Mouse (Mus musculus): ENCODE data around the gene Smg7.

Gene Smg7

GRCm38 (mm10) chr1:152871031-152871430 is 31.4 kb downstream of the Smg7 start:
- POLR2A ChIA-PET = interaction anchor here in 1 of 4 experiments (0.6 to 1.2 kb wide), 4 partner anchors 10 to 355 kb away, joined by 3 read pairs; no protein-coding TSS in a partner anchor
- CTCF ChIA-PET = interaction anchor here in 1 of 4 experiments (1.0 kb wide), 1 partner anchor 80 kb away, joined by 3 read pairs; no protein-coding TSS in a partner anchor

GRCm38 (mm10) chr1:152869901-152870300 is 32.5 kb downstream of the Smg7 start:
- CTCF ChIA-PET = interaction anchor here in 1 of 4 experiments (1.2 kb wide), 1 partner anchor 78 kb away, joined by 3 read pairs; no protein-coding TSS in a partner anchor
- POLR2A ChIA-PET = interaction anchor here in 2 of 4 experiments (0.9 to 1.5 kb wide), 12 partner anchors 10 to 544 kb away, joined by 3 to 6 read pairs (median 3); no protein-coding TSS in a partner anchor

GRCm38 (mm10) chr1:152846856-152847255 is 55.6 kb downstream of the Smg7 start:
- ChIA-PET POLR2A (interaction anchor here in 2 of 4 experiments (0.7 to 2.2 kb wide), 3 partner anchors 13 to 168 kb away, joined by 3 to 6 read pairs (median 6); no protein-coding TSS in a partner anchor), CTCF (no interaction called here)

- ChIA-PET CTCF (interaction anchor here (1.0 to 2.0 kb wide), 4 partner anchors 55 kb away, joined by 5 to 15 read pairs (median 6); no protein-coding TSS in a partner anchor), POLR2A (interaction anchor here (0.6 to 2.2 kb wide), 21 partner anchors 8 to 383 kb away, joined by 3 to 17 read pairs (median 4); no protein-coding TSS in a partner anchor)
Observed at GRCm38 (mm10) chr1:152845211-152845730, 57.2 kb downstream of the Smg7 start.

DNA sequence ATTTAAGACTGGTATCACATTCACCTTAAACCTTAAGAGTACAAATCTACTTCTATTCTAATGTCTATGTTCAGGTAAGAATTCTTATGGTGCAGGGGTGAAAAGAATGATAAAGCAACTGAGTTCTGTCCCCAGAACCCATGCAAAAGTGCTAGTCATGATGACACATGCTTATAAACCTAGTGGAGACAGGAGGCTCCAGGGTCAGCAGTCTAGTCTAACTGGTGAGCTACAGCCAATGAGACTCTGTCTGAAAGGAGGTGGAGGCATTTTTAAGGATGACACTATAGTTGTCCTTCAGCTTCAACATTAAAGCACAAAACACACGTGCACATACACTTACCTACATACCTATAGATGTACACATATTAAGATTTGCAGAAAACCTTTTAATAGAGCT is 57.8 kb downstream of the Smg7 start:
- ChIA-PET CTCF (interaction anchor here (1.0 to 2.0 kb wide), 4 partner anchors 54 kb away, joined by 5 to 15 read pairs (median 6); no protein-coding TSS in a partner anchor), POLR2A (interaction anchor here in 3 of 4 experiments (0.8 to 2.2 kb wide), 14 partner anchors 9 to 54 kb away, joined by 3 to 17 read pairs (median 5); no protein-coding TSS in a partner anchor)

DNA sequence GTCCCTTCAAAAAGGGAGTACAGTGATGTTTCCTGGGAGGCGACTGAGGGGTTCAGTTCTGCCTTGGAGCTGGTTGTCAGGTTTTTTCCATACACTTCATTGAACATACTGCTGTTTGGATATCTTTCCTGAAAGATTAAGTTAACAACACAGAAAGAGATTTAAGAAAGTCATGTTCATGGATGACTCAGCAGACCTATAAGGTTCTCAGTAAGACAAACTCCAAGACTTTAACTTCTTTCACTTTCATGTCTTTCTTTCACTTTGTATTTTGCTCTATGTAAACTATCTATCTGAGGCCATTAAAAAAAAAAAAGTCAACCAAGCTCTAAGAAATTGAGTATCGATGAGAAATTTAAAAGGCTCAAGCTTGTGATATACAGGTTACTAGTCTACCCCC is 61.4 kb downstream of the Smg7 start:
- CTCF ChIA-PET = interaction anchor here in 1 of 4 experiments (0.7 kb wide), 1 partner anchor 62 kb away, joined by 5 read pairs; no protein-coding TSS in a partner anchor

GRCm38 (mm10) chr1:152840343-152840742 is 62.1 kb downstream of the Smg7 start:
- ChIA-PET POLR2A (interaction anchor here in 1 of 4 experiments (0.6 kb wide), 1 partner anchor 592 kb away, joined by 4 read pairs; no protein-coding TSS in a partner anchor), CTCF (no interaction called here)

More for the DNA sequence above, 61.4 kb downstream of the Smg7 start:
- POLR2A ChIA-PET = interaction anchor here in 1 of 4 experiments (1.6 kb wide), 2 partner anchors 9 to 26 kb away, joined by 5 to 13 read pairs; no protein-coding TSS in a partner anchor

DNA sequence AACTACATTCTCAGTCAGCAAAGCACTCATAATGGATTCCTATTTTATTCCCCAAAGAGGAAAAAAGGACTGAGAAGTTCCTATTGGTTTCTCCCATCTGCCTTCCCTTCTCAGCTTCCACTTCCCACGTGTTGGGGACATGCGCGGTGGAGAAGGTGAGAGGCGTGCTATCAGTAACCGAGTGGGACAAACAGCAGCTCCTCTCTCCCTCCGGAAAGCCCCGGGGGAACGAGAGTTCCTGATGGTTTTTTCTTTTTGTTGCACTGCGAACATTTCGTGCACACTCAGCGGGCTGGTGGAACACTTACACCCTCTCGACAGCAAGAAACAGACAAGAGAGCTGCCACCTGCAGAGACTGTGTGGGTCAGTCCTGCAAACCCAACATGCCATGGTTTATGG is 63.6 kb downstream of the Smg7 start:
- CTCF ChIA-PET = interaction anchor here in 1 of 4 experiments (0.7 kb wide), 1 partner anchor 57 kb away, joined by 3 read pairs; no protein-coding TSS in a partner anchor
- POLR2A ChIA-PET = interaction anchor here in 2 of 4 experiments (0.9 to 1.2 kb wide), 2 partner anchors 27 to 48 kb away, joined by 3 to 4 read pairs; no protein-coding TSS in a partner anchor

- CTCF ChIA-PET = no interaction called here
Observed at GRCm38 (mm10) chr1:152838026-152838702, 64.3 kb downstream of the Smg7 start.

DNA sequence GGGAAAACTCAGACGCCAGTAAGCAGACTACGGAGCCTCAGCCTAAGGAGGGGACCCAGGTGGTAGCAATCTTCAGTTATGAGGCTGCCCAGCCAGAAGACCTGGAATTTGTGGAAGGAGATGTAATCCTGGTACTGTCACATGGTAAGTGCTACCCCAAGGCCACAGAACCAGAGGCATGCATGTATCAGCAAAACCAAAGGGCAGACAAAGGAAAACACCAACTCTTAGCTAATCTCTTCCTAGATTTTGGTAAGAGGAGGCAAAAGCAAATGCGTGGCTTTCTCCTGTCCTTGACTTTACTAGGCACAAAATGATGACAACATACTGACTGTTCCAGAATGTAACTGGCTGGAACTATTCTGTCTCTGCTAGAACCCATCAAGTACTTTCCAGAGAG is 67.4 kb downstream of the Smg7 start:
- ChIA-PET POLR2A (interaction anchor here (0.7 to 6.9 kb wide), 15 partner anchors 8 to 552 kb away, joined by 3 to 47 read pairs (median 4); no protein-coding TSS in a partner anchor), CTCF (interaction anchor here in 1 of 4 experiments (1.4 kb wide), 1 partner anchor 45 kb away, joined by 3 read pairs; no protein-coding TSS in a partner anchor)

More at GRCm38 (mm10) chr1:152838026-152838702, 64.3 kb downstream of the Smg7 start:
- POLR2A ChIA-PET = interaction anchor here in 3 of 4 experiments (1.2 to 1.4 kb wide), 3 partner anchors 23 to 48 kb away, joined by 3 to 4 read pairs (median 4); no protein-coding TSS in a partner anchor

DNA sequence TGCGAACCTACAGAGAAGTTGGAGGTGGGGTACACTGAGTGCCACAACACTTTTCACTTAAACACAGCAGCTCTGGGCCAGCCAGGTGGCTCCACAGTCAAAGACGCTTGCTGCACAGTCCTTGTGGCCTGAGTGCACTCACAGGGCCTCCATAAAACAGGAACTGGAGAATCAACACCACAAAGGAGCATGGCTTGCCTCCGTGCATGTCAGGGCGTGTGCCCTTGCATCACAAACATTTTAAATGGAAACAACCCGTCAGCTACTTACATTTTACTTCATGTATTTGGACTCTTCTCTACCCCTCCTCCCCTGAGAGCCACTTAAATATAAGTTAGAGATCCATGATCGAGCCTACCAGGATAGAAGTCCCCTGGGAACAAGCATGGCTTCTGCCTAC is 70.1 kb downstream of the Smg7 start:
- CTCF ChIA-PET = interaction anchor here in 2 of 4 experiments (0.8 to 1.1 kb wide), 2 partner anchors 42 kb away, joined by 4 to 5 read pairs; no protein-coding TSS in a partner anchor
- POLR2A ChIA-PET = interaction anchor here (0.8 to 6.9 kb wide), 25 partner anchors 8 to 492 kb away, joined by 3 to 47 read pairs (median 4); partner anchors contain the start of genes Arpc5 (in 1 of the 4), Ncf2 (in 1 of the 4) and Rgl1 (in 1 of the 4)

DNA sequence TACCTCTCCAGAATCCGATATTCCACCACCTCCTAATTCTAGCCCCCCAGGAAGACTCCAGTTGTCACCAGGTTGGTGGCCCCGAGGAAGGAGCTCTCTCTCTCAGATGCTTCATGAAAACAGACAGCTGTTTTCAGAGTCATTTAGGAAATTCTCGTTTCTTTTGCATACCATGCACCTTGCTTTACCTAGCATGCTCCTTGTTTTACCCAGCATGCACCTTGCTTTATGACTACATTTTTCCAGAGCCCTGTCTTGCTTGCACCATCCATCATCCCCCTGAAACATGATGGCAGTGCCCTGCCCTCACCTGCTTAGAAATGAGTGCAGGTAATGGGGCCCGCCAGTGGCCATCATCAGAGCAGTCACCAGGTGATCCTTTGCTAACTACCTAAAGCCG is 70.8 kb downstream of the Smg7 start:
- POLR2A ChIA-PET = interaction anchor here in 3 of 4 experiments (0.7 to 6.9 kb wide), 26 partner anchors 7 to 256 kb away, joined by 3 to 47 read pairs (median 4); partner anchors contain the start of gene Ncf2 (in 1 of the 3)

GRCm38 (mm10) chr1:152831003-152831402 is 71.4 kb downstream of the Smg7 start:
- ChIA-PET POLR2A (interaction anchor here (0.6 to 6.9 kb wide), 25 partner anchors 9 to 257 kb away, joined by 3 to 47 read pairs (median 3); no protein-coding TSS in a partner anchor), CTCF (no interaction called here)

More for the DNA sequence above, 70.8 kb downstream of the Smg7 start:
- CTCF ChIA-PET = interaction anchor here in 2 of 4 experiments (0.8 to 1.1 kb wide), 2 partner anchors 41 kb away, joined by 4 to 5 read pairs; no protein-coding TSS in a partner anchor

- ChIA-PET CTCF (interaction anchor here in 2 of 4 experiments (0.7 kb wide), 2 partner anchors 40 to 64 kb away, joined by 3 to 5 read pairs; partner anchors contain the start of genes Arpc5 (in 1 of the 2) and Rgl1 (in 1 of the 2)), POLR2A (interaction anchor here in 2 of 4 experiments (0.8 to 2.2 kb wide), 5 partner anchors 13 to 206 kb away, joined by 3 to 8 read pairs (median 3); no protein-coding TSS in a partner anchor)
Observed at GRCm38 (mm10) chr1:152830054-152830453, 72.4 kb downstream of the Smg7 start.

DNA sequence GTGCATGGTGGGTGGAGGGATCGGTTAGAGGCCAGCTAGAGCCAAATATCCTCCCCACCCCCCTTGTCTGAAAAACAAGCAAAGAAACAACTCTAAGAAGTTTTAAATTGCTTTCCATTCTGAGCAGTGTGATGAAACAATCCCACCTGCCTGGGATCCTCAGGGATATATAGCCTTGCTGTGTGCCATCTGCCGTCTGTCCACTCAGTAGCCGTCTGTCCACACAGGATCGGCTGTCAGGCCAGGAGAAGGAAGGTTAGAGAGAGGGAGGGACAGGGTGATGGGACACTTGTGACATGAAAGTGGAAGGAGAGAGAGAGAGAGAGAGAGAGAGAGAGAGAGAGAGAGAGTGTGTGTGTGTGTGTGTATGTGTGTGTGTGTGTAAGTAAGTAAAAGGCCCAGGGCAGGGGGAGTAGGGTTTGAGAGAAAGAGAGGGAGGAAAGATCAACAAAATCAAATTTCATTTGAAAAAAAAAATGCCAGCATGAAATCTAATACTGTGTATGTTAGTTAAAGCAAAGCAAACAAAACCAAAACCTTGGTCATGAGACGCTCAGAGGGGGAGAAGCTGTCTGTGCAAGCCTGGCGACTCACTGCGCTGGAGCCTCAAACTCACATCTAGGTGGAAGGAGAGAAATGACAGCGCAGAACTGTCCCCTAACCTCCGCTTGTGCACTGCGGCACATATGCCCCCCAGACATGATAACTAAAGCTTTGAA is 73.7 kb downstream of the Smg7 start:
- POLR2A ChIA-PET = interaction anchor here in 3 of 4 experiments (1.0 to 2.2 kb wide), 6 partner anchors 8 to 14 kb away, joined by 4 to 9 read pairs (median 4); no protein-coding TSS in a partner anchor
- CTCF ChIA-PET = interaction anchor here in 2 of 4 experiments (0.8 to 1.1 kb wide), 2 partner anchors 13 to 39 kb away, joined by 3 read pairs; no protein-coding TSS in a partner anchor

GRCm38 (mm10) chr1:152828168-152828567 is 74.3 kb downstream of the Smg7 start:
- ChIA-PET POLR2A (interaction anchor here in 3 of 4 experiments (0.7 to 1.4 kb wide), 6 partner anchors 8 to 38 kb away, joined by 3 to 9 read pairs (median 4); no protein-coding TSS in a partner anchor), CTCF (interaction anchor here in 2 of 4 experiments (0.7 to 1.1 kb wide), 2 partner anchors 38 to 308 kb away, joined by 3 to 9 read pairs; no protein-coding TSS in a partner anchor)

- ChIA-PET CTCF (interaction anchor here in 2 of 4 experiments (0.6 to 1.8 kb wide), 2 partner anchors 36 to 708 kb away, joined by 3 to 6 read pairs; no protein-coding TSS in a partner anchor), POLR2A (interaction anchor here in 3 of 4 experiments (1.0 to 3.5 kb wide), 4 partner anchors 10 to 36 kb away, joined by 3 to 14 read pairs (median 4); no protein-coding TSS in a partner anchor)
Observed at GRCm38 (mm10) chr1:152826446-152826845, 76.0 kb downstream of the Smg7 start.

Data from embryonic stem cell, embryonic (primary cell).